15 mouse cellular contexts compared by ENCODE assay signal in genomic region chr9:83197013-83197412, GRCm38 (mm10). TPM values are rescaled to one million over a fixed set of nuclear protein-coding genes. Genes with fewer than 3 reads are reported as not detected.
DNase-seq lines count a peak whose midpoint lies in the region.
"Had no signal": no experiment of that assay in that cellular context is flagged by ENCODE, and none has a peak within 500 bp of the region (broad histone marks: within the 10 kb centered on the region; RNA-seq: fewer than 3 reads in every experiment).

No protein-coding gene starts in this region.

- DNase-seq in kidney, adult 11 months = peak; percentile 33
- no peak for DNase-seq in kidney, postnatal 10 days
- peak; percentile 33 for DNase-seq in ES-CJ7 (ENCODE audit: low read depth, low spot score)
- peak; percentile 7 for DNase-seq in forelimb bud, embryonic 11.5 days (ENCODE audit: low read depth, low spot score)
- peak; percentile 30 for DNase-seq in kidney, postnatal 14 days
- DNase-seq in spleen, postnatal 10 days (ENCODE audit: low spot score in 2 of 2) = no peak
- no peak for DNase-seq in gastrocnemius, postnatal 4 days (ENCODE audit: low spot score in 2 of 2)
- no peak for DNase-seq in layer of hippocampus, postnatal 36 days
- DNase-seq: adrenal gland, postnatal 14 days; cerebellum, adult 2 months; gastrocnemius, postnatal 14 days; heart, postnatal 14 days; left cerebral cortex, postnatal 4 days; midbrain, embryonic 14.5 days; right cerebral cortex, postnatal 4 days had no signal

RNA-seq across cellular contexts. Expression of gene Hmgn3, which starts 50.5 kb away (rescaled TPM):
- 10 to 100 TPM; 40.8 to 41.0 TPM for total RNA-seq in gastrocnemius, postnatal 4 days (2021)
- total RNA-seq in layer of hippocampus, postnatal 36 days (2021) = 10 to 100 TPM; 80.9 to 98.2 TPM

Comparison
In these comparisons a context has a peak if more than half of its experiments do, and no peak if none do; other contexts are left out.
1. DNase-seq: peak in kidney, adult 11 months (single experiment), ES-CJ7 (single experiment), forelimb bud, embryonic 11.5 days (single experiment) and kidney, postnatal 14 days (single experiment); none in kidney, postnatal 10 days (single experiment), spleen, postnatal 10 days (0 of 2), gastrocnemius, postnatal 4 days (0 of 2) and layer of hippocampus, postnatal 36 days (0 of 2).